Mouse (Mus musculus): ENCODE measurements around the gene Taar2. TPM values are rescaled to one million over a fixed set of nuclear protein-coding genes. Genes with fewer than 3 reads are reported as not detected.

Gene Taar2
- polyA plus RNA-seq (2015; fragmentation: Nextera tagmentation; extraction: Ambion mirVana), result not detected in 2 replicates

DNA sequence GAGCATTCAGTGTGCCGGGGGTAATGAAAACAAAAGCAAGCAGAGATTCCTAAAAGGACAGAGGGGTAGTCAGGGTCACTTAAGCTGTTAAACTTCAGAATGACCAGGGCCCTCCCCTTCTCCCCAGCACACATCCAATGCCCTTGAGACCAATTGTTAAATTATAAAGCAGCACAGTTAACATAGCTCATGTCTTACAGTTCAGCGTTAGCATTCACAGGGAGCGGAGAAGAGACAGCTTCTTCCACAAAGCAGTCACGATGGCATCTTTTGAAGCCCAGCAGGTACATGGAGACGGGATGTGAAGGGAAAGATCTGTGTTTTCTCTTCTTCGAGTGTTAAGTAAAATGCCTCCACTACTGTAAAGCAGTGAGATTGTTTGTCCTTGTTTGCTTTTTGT is at the start of gene Taar2:
Gene Taar2, plus strand, starts transcription at position 261 of the 400 bp plus-strand sequence.
- H3K4me2 ChIP-seq (ENCODE audit: low read length), result no peak within 1 kb of the TSS

GRCm38 (mm10) chr10:23892987-23893386 is 45.4 kb upstream of the Taar2 start:
- H3K4me3 ChIP-seq (replicated peaks; ENCODE audit: low read length), result no peak overlapping the region
- no peak overlapping the region for H3K27ac ChIP-seq (ENCODE audit: low read length)
- no peak overlapping the region for H3K9ac ChIP-seq (replicated peaks; ENCODE audit: low read depth, low read length)
- ATAC-seq, result no peak
- no peaks in the 10 kb centered on the region for H3K36me3 ChIP-seq (ENCODE audit: control insufficient read depth, insufficient read depth)
- WGBS, result 87% methylated on average over 1 of the region's 1 CpGs
- H3K4me2 ChIP-seq (ENCODE audit: low read length), result no peak overlapping the region
- no peaks in the 10 kb centered on the region for H3K9me3 ChIP-seq (ENCODE audit: control insufficient read depth, low read length)
- H3K4me1 ChIP-seq (replicated peaks; ENCODE audit: control insufficient read depth, insufficient read depth, low read length), result no peaks in the 10 kb centered on the region
- H3K27me3 ChIP-seq (replicated peaks; ENCODE audit: control insufficient read depth, insufficient read depth, low read length), result no peaks in the 10 kb centered on the region

More for the DNA sequence above, at the start of gene Taar2:
- Histone ChIP-seq H3K4me3 (replicated peaks; ENCODE audit: low read length) (no peak within 1 kb of the TSS), H3K9me3 (ENCODE audit: control insufficient read depth, low read length) (no peaks in the 10 kb centered on the region), H3K27ac (ENCODE audit: low read length) (no peak within 1 kb of the TSS), H3K36me3 (ENCODE audit: control insufficient read depth, insufficient read depth) (no peaks in the 10 kb centered on the region), H3K4me1 (replicated peaks; ENCODE audit: control insufficient read depth, insufficient read depth, low read length) (no peaks in the 10 kb centered on the region), H3K9ac (replicated peaks; ENCODE audit: low read depth, low read length) (no peak within 1 kb of the TSS), H3K27me3 (replicated peaks; ENCODE audit: control insufficient read depth, insufficient read depth, low read length) (no peaks in the 10 kb centered on the region)
- WGBS, result 42% methylated on average over 6 of the region's 6 CpGs
- no peak for ATAC-seq

DNA sequence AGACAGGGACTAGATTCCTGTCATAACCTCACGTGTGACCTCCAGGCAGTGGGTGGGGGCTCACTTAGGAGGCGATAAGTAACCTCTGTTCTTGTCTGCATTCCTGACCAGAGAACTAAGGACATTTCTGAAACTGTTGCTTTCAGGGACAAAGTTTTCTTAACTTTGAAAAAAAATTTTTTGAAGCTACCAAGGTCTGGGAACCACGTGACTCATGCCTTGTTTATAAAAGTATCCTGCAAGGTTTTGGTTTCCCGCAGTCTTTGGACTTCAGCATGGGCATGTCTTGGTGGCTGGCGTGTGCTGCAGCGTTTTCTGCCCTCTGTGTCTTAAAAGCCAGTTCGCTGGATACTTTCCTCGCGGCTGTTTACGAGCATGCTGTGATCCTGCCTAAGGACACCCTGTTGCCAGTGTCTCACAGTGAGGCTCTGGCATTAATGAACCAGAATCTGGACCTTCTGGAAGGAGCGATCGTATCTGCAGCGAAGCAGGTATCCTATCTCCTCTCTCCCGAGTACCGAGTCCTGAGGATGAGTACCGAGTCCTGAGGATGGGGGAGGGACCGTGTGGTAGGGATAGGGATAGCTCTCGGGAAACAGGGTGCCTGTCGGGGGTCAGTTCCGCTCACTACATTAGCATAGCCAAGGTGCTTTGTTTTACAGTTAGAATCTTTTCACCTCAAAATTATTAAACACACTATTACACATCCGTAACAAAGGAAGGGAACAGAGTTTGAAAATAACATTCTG is 43.6 kb upstream of the Taar2 start, which contains the start of gene Vnn1:
Gene Vnn1, plus strand, starts transcription at position 88 of the 749 bp plus-strand sequence.
- H3K4me1 ChIP-seq (replicated peaks; ENCODE audit: control insufficient read depth, insufficient read depth, low read length), result no peaks in the 10 kb centered on the region

DNA sequence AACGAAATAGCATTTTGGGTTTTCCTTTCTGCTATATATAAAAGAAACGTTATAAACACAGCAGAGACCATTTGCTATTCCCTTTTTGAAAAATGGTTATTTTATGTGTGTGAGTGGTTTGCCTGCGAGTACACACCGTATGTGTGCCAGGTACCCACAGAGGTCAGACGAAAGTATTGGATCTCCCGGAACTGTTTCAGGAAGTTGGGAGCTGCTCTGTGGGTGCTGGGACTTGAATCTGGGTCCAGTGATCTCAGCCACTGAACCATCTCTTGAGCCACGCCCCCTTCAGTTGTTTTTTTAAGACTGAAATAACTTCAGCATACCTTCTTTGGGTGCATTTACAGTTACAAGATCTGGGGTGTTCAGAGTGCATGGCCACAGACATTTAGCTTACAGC is 43.0 kb upstream of the Taar2 start:
- Histone ChIP-seq H3K27me3 (replicated peaks; ENCODE audit: control insufficient read depth, insufficient read depth, low read length) (no peaks in the 10 kb centered on the region), H3K36me3 (ENCODE audit: control insufficient read depth, insufficient read depth) (no peaks in the 10 kb centered on the region), H3K9me3 (ENCODE audit: control insufficient read depth, low read length) (no peaks in the 10 kb centered on the region), H3K9ac (replicated peaks; ENCODE audit: low read depth, low read length) (no peak overlapping the region), H3K4me3 (replicated peaks; ENCODE audit: low read length) (no peak overlapping the region), H3K4me1 (replicated peaks; ENCODE audit: control insufficient read depth, insufficient read depth, low read length) (no peaks in the 10 kb centered on the region), H3K4me2 (ENCODE audit: low read length) (no peak overlapping the region), H3K27ac (ENCODE audit: low read length) (no peak overlapping the region)
- no peak for ATAC-seq
- WGBS, result 89% methylated on average over 7 of the region's 7 CpGs

More for the DNA sequence above, 43.6 kb upstream of the Taar2 start, which contains the start of gene Vnn1:
- Histone ChIP-seq H3K4me3 (replicated peaks; ENCODE audit: low read length) (no peak within 1 kb of the TSS), H3K27me3 (replicated peaks; ENCODE audit: control insufficient read depth, insufficient read depth, low read length) (no peaks in the 10 kb centered on the region), H3K4me2 (ENCODE audit: low read length) (peak within 1 kb of the TSS; percentile 29), H3K9me3 (ENCODE audit: control insufficient read depth, low read length) (no peaks in the 10 kb centered on the region), H3K27ac (ENCODE audit: low read length) (no peak within 1 kb of the TSS), H3K36me3 (ENCODE audit: control insufficient read depth, insufficient read depth) (no peaks in the 10 kb centered on the region), H3K9ac (replicated peaks; ENCODE audit: low read depth, low read length) (no peak within 1 kb of the TSS)
- ATAC-seq, result no peak
- WGBS, result 45% methylated on average over 21 of the region's 21 CpGs

GRCm38 (mm10) chr10:23901119-23901518 is 37.3 kb upstream of the Taar2 start:
- H3K27ac ChIP-seq (ENCODE audit: low read length), result no peak overlapping the region
- H3K36me3 ChIP-seq (ENCODE audit: control insufficient read depth, insufficient read depth), result no peaks in the 10 kb centered on the region
- ATAC-seq, result peak; percentile 78
- no peaks in the 10 kb centered on the region for H3K27me3 ChIP-seq (replicated peaks; ENCODE audit: control insufficient read depth, insufficient read depth, low read length)
- 13% methylated on average over 3 of the region's 3 CpGs for WGBS
- H3K9me3 ChIP-seq (ENCODE audit: control insufficient read depth, low read length), result no peaks in the 10 kb centered on the region
- no peaks in the 10 kb centered on the region; the same call in 1 of the 2 replicates for H3K4me1 ChIP-seq (replicated peaks; ENCODE audit: control insufficient read depth, insufficient read depth, low read length)
- no peak overlapping the region for H3K4me2 ChIP-seq (ENCODE audit: low read length)
- no peak overlapping the region for H3K4me3 ChIP-seq (replicated peaks; ENCODE audit: low read length)
- no peak overlapping the region for H3K9ac ChIP-seq (replicated peaks; ENCODE audit: low read depth, low read length)

DNA sequence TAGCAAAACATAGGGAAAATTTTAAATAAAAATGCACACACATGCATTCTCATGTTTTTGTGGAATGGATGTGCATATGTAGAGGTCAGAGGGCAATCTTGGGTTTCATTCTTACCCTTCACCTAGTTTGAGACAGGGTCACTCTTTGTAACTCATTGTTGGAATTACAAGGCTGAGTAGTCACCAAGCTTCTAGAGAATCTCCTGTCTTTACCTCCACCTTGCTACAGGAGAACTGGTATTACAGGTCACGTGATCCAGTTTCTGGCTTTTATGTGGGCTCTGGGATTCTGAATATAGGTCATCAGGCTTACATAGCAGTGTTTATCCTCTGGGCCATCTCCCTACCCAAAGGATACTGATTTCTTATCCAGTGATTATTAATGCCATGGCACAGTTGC is 32.7 kb upstream of the Taar2 start:
- WGBS, result 97% methylated on average over 1 of the region's 1 CpGs
- no peaks in the 10 kb centered on the region for H3K36me3 ChIP-seq (ENCODE audit: control insufficient read depth, insufficient read depth)
- H3K4me1 ChIP-seq (replicated peaks; ENCODE audit: control insufficient read depth, insufficient read depth, low read length), result no peaks in the 10 kb centered on the region; the same call in 1 of the 2 replicates
- no peak for ATAC-seq
- H3K4me3 ChIP-seq (replicated peaks; ENCODE audit: low read length), result no peak overlapping the region
- no peak overlapping the region for H3K27ac ChIP-seq (ENCODE audit: low read length)
- H3K4me2 ChIP-seq (ENCODE audit: low read length), result no peak overlapping the region
- no peaks in the 10 kb centered on the region for H3K9me3 ChIP-seq (ENCODE audit: control insufficient read depth, low read length)
- no peak overlapping the region for H3K9ac ChIP-seq (replicated peaks; ENCODE audit: low read depth, low read length)
- H3K27me3 ChIP-seq (replicated peaks; ENCODE audit: control insufficient read depth, insufficient read depth, low read length), result no peaks in the 10 kb centered on the region

- no peaks in the 10 kb centered on the region for H3K4me1 ChIP-seq (replicated peaks; ENCODE audit: control insufficient read depth, insufficient read depth, low read length)
- no peaks in the 10 kb centered on the region for H3K9me3 ChIP-seq (ENCODE audit: control insufficient read depth, low read length)
- H3K4me3 ChIP-seq (replicated peaks; ENCODE audit: low read length), result no peak within 1 kb of the TSS
- no peak within 1 kb of the TSS for H3K4me2 ChIP-seq (ENCODE audit: low read length)
- H3K9ac ChIP-seq (replicated peaks; ENCODE audit: low read depth, low read length), result no peak within 1 kb of the TSS
- no peak for ATAC-seq
- no peak within 1 kb of the TSS for H3K27ac ChIP-seq (ENCODE audit: low read length)
- WGBS, result 92% methylated on average over 4 of the region's 4 CpGs
- H3K36me3 ChIP-seq (ENCODE audit: control insufficient read depth, insufficient read depth), result no peaks in the 10 kb centered on the region
- H3K27me3 ChIP-seq (replicated peaks; ENCODE audit: control insufficient read depth, insufficient read depth, low read length), result no peaks in the 10 kb centered on the region
Observed at GRCm38 (mm10) chr10:23920056-23920455, 18.3 kb upstream of the Taar2 start, which contains the start of gene Taar1. TSS of gene Taar1 (plus strand) at chr10:23920356.

- H3K4me2 ChIP-seq (ENCODE audit: low read length), result no peak overlapping the region
- H3K4me3 ChIP-seq (replicated peaks; ENCODE audit: low read length), result no peak overlapping the region
- no peak overlapping the region for H3K27ac ChIP-seq (ENCODE audit: low read length)
- H3K36me3 ChIP-seq (ENCODE audit: control insufficient read depth, insufficient read depth), result no peaks in the 10 kb centered on the region
- no peaks in the 10 kb centered on the region for H3K9me3 ChIP-seq (ENCODE audit: control insufficient read depth, low read length)
- ATAC-seq, result no peak
- WGBS, result 83% methylated on average over 3 of the region's 3 CpGs
- no peak overlapping the region for H3K9ac ChIP-seq (replicated peaks; ENCODE audit: low read depth, low read length)
- no peaks in the 10 kb centered on the region for H3K4me1 ChIP-seq (replicated peaks; ENCODE audit: control insufficient read depth, insufficient read depth, low read length)
- H3K27me3 ChIP-seq (replicated peaks; ENCODE audit: control insufficient read depth, insufficient read depth, low read length), result no peaks in the 10 kb centered on the region
Observed at GRCm38 (mm10) chr10:23922468-23922867, 15.9 kb upstream of the Taar2 start.

DNA sequence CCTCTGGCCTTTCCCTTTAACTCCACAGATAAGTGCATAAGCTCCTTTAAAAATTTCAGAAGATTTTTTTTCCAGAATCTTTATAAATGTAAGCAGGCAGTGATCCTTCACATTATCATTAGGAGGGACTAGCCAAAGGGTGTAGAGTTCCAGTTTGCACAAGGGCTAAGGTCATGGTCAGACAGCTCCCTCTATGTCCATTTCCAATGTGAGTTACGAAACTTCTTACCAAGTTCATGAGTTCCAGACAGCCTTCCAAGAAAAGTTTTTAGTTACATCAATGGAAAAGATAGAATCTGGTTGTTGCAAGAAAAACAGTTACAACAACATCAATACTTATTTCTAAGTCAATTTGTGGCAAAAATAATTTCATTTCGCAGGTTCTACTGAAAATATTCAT is 14.4 kb upstream of the Taar2 start:
- no peaks in the 10 kb centered on the region for H3K9me3 ChIP-seq (ENCODE audit: control insufficient read depth, low read length)
- H3K27ac ChIP-seq (ENCODE audit: low read length), result no peak overlapping the region
- H3K27me3 ChIP-seq (replicated peaks; ENCODE audit: control insufficient read depth, insufficient read depth, low read length), result no peaks in the 10 kb centered on the region
- H3K9ac ChIP-seq (replicated peaks; ENCODE audit: low read depth, low read length), result no peak overlapping the region
- H3K36me3 ChIP-seq (ENCODE audit: control insufficient read depth, insufficient read depth), result no peaks in the 10 kb centered on the region
- no peak for ATAC-seq
- H3K4me1 ChIP-seq (replicated peaks; ENCODE audit: control insufficient read depth, insufficient read depth, low read length), result no peaks in the 10 kb centered on the region
- no peak overlapping the region for H3K4me3 ChIP-seq (replicated peaks; ENCODE audit: low read length)
- WGBS, result 85% methylated on average over 2 of the region's 2 CpGs
- H3K4me2 ChIP-seq (ENCODE audit: low read length), result no peak overlapping the region

All from forebrain, embryonic 16.5 days (tissue).